Mouse (Mus musculus) midbrain, embryonic 14.5 days (tissue): Measurements from ENCODE around the gene Bcl2. TPM values are rescaled to one million over a fixed set of nuclear protein-coding genes. Genes with fewer than 3 reads are reported as not detected.
A peak's percentile ranks its signal among the peaks of the same experiment; 100 is the strongest.

ENCODE experiments used
- ATAC-seq: fragments of 200-750 bp; cut with Nextera tagmentation; 2 replicates; pipeline ENCODE4 v1.8.0; 2017; ENCODE audit warnings: moderate number of reproducible peaks, moderate library complexity; ENCODE audit not compliant: low FRiP score, low TSS enrichment
- DNase-seq: peaks from one replicate; pipeline ENCODE4 v3.0.0-alpha.2; 2015
- H3K27ac ChIP-seq: fragments of 300-500 bp; sonication (generic); replicated peaks from 2 replicates; pipeline ENCODE4 v1.5.1; 2014; ENCODE audit warnings: mild to moderate bottlenecking, low read depth, low read length, moderate library complexity
- H3K27me3 ChIP-seq: fragments of 300-500 bp; sonication (generic); 2 replicates; pipeline ENCODE4 v1.6.1; 2014; ENCODE audit warnings: low read length, control low read depth, mixed read lengths; ENCODE audit not compliant: control insufficient read depth, insufficient read depth
- H3K36me3 ChIP-seq: fragments of 300-500 bp; sonication (generic); 2 replicates; pipeline ENCODE4 v1.6.1; 2014; ENCODE audit warnings: low read length, control low read depth; ENCODE audit not compliant: control insufficient read depth, insufficient read depth
- H3K4me1 ChIP-seq: fragments of 300-500 bp; sonication (generic); 2 replicates; pipeline ENCODE4 v1.6.1; 2014; ENCODE audit warnings: mild to moderate bottlenecking, antibody characterized with exemption, low read length, control low read depth; ENCODE audit not compliant: control insufficient read depth, insufficient read depth
- H3K4me2 ChIP-seq: fragments of 300-500 bp; sonication (generic); 2 replicates; pipeline ENCODE4 v1.6.1; 2014; ENCODE audit warnings: mild to moderate bottlenecking, low read length, moderate library complexity
- H3K4me3 ChIP-seq: fragments of 300-500 bp; sonication (generic); replicated peaks from 2 replicates; pipeline ENCODE4 v1.5.1; 2014; ENCODE audit warnings: low read depth, low read length
- H3K9ac ChIP-seq: fragments of 300-500 bp; sonication (generic); replicated peaks from 2 replicates; pipeline ENCODE4 v1.6.1; 2014; ENCODE audit warnings: mild to moderate bottlenecking, low read length, moderate library complexity
- H3K9me3 ChIP-seq: fragments of 300-500 bp; sonication (generic); 2 replicates; pipeline ENCODE4 v1.6.1; 2016; ENCODE audit warnings: low read length, control low read depth, mixed read lengths; ENCODE audit not compliant: control insufficient read depth
- WGBS: fragments of 180-500 bp; shearing (Covaris S2); extraction: QIAGEN DNeasy Blood & Tissue Kit; methylation state at CpG from one replicate; pipeline ENCODE4 v1.1.7; 2014; 5-methylcytosine and 5-hydroxymethylcytosine counted together
- polyA plus RNA-seq: library from polyadenylated mRNA; unstranded; fragments of >200 nt; fragmentation: Nextera tagmentation; extraction: Ambion mirVana; gene quantifications from 2 replicates; pipeline ENCODE4 v1.2.1, GENCODE M21; 2014

Gene Bcl2
- polyA plus RNA-seq, 1 experiment from 2014 or later: 10.7 TPM

DNA sequence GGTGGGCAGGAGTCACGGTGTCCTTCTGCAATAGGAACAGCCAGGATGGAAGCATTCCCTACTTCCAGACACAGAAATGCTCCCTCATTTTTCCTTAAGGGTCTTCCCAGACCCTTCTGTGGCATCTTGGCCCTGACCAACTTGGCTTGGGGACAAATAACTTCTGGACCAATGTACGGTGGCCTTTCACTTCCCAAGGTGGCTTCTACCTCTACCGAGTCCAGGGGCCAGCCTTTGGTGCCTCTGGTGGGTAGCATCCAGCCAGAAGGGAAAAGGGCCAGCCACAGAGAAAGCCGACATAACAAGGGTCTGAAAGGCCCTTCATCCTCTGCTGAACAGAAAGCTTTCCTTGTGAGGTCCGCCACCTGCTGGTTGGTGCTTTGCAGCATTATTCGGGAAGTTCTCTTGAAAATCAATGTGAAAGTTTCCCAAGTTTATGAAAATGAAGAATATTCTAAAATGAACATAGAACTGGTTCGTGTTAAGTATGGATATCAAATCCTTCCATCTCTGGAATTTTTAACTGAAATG is 3.1 kb upstream of the Bcl2 start:
- Histone ChIP-seq H3K36me3 (no peaks in the 10 kb centered on the region), H3K9ac (no peak overlapping the region), H3K4me3 (no peak overlapping the region), H3K9me3 (no peaks in the 10 kb centered on the region), H3K4me1 (peaks cover 10% of the 10 kb centered on the region), H3K4me2 (no peak overlapping the region), H3K27ac (no peak overlapping the region), H3K27me3 (no peaks in the 10 kb centered on the region)
- WGBS: 22% methylated on average over 7 of the region's 7 CpGs
- DNase-seq: peak; percentile 91
- no peak for ATAC-seq

DNA sequence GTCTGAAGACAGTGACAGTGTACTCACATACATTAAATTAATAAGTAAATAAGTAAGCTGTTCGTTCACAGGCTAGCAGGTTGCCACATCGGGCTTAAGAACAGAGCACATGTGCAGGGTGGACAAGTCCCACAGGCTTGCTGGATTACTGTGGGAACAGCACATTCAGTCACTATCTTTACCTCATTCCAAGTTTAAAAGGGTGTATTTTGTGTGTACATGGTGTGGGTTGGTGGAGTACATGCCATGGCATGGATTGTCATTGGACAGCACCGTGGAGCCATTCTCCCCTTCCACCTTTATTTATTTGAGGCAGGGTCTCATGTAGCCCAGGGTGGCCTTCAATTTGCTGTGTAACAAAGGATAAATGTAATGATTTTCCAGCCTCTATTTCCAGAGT is 2.1 kb upstream of the Bcl2 start:
- no peak for DNase-seq
- H3K27me3 ChIP-seq: no peaks in the 10 kb centered on the region
- peaks cover 19% of the 10 kb centered on the region for H3K4me1 ChIP-seq
- H3K4me3 ChIP-seq: no peak overlapping the region
- H3K4me2 ChIP-seq: no peak overlapping the region
- H3K27ac ChIP-seq: no peak overlapping the region
- H3K36me3 ChIP-seq: no peaks in the 10 kb centered on the region
- 89% methylated on average over 3 of the region's 3 CpGs for WGBS
- H3K9me3 ChIP-seq: no peaks in the 10 kb centered on the region
- H3K9ac ChIP-seq: no peak overlapping the region
- no peak for ATAC-seq

DNA sequence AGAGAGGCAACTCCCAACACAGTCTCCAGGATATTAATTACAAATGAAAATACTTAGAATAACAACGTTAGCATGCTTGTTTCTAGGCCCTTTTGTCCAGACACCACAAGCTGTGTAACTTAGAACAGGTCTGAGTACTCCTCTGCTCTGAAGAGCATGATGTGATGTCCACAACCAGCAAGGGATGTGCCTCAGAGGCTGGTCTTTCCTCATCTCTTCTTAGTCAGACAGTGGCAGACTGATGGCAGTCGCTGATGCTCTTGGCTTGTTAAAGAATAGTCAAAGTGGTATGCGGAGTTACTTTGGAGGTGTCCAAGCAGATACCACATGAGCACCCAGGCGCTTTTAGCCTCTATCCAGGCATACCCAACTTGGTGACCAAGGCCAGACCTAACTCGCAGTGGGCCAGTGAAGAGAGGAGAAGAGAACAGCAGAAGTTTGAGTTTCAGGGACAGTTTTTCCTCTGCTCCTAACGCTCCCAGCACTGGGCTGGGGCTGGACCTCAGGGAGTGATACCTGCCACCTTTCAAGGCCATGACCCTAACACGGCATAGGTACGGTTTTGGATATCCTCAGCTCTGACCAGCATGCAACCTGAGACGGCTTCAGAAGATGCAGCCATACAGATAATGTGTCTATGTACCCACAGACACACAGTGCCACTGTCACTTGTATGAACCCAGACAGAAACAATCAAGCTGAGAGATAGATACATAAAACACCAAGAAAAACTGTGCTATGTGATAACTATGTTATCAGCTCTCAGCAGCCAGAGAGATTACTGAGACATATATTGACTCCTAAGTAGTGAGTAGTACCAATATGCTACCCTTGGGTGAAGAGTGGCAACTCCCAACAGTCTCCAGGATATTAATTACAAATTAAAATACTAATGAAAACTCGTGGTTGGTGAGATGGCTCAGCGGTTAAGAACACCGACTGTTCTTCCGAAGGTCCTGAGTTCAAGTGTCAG is 1.3 kb upstream of the Bcl2 start:
- H3K4me3 ChIP-seq: peak overlapping the region; percentile 74; the same call in 1 of the 2 replicates
- H3K36me3 ChIP-seq: no peaks in the 10 kb centered on the region
- H3K9me3 ChIP-seq: no peaks in the 10 kb centered on the region
- H3K4me1 ChIP-seq: peaks cover 22% of the 10 kb centered on the region
- 87% methylated on average over 13 of the region's 13 CpGs for WGBS
- DNase-seq: no peak
- H3K27ac ChIP-seq: peak overlapping the region; percentile 92; the same call in 1 of the 2 replicates
- H3K4me2 ChIP-seq: peak overlapping the region; percentile 96
- ATAC-seq: no peak
- H3K27me3 ChIP-seq: no peaks in the 10 kb centered on the region
- peak overlapping the region; percentile 92; the same call in 1 of the 2 replicates for H3K9ac ChIP-seq

DNA sequence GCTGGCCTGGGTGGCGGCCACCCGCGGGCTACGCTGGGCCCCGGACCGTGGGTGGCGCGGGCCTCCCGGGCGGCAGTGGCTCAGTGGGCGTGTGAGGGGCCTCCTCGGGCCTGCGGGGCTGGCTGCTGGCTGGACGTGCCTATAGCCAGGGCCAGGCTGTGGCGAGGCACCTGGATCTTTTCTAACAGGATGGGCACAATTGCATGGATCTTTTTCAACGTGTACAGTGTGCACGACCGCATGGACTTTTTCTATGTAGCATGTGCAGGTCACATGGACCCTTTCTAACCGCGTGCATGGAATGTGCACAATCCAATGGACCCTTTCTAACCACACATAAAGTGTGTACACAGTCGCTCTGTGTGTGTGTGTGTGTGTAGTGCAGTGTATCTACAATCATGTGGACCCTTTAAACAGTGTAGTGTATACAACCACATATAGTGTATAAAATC is 482 bp upstream of the Bcl2 start:
- Histone ChIP-seq H3K27ac (peak overlapping the region; percentile 92), H3K4me2 (peak overlapping the region; percentile 96), H3K4me1 (peaks cover 22% of the 10 kb centered on the region), H3K27me3 (no peaks in the 10 kb centered on the region), H3K4me3 (peak overlapping the region; percentile 74), H3K36me3 (no peaks in the 10 kb centered on the region), H3K9me3 (no peaks in the 10 kb centered on the region), H3K9ac (peak overlapping the region; percentile 92)
- DNase-seq: peak; percentile 72
- WGBS: 6% methylated on average over 21 of the region's 21 CpGs
- no peak; the same call in 1 of the 2 replicates for ATAC-seq

DNA sequence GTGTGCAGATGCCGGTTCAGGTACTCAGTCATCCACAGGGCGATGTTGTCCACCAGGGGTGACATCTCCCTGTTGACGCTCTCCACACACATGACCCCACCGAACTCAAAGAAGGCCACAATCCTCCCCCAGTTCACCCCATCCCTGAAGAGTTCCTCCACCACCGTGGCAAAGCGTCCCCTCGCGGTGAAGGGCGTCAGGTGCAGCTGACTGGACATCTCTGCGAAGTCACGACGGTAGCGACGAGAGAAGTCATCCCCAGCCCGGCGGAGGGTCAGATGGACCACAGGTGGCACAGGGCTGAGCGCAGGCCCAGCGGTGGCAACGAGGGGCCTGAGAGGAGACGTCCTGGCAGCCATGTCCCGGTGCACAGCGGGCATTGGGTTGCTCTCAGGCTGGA is 1.7 kb downstream of the Bcl2 start:
- peak; percentile 67 for DNase-seq
- Histone ChIP-seq H3K27me3 (no peaks in the 10 kb centered on the region), H3K36me3 (no peaks in the 10 kb centered on the region), H3K9me3 (no peaks in the 10 kb centered on the region), H3K4me1 (peaks cover 22% of the 10 kb centered on the region), H3K4me2 (peak overlapping the region; percentile 96), H3K9ac (peak overlapping the region; percentile 92), H3K4me3 (peak overlapping the region; percentile 74), H3K27ac (no peak overlapping the region)
- no peak for ATAC-seq
- 9% methylated on average over 22 of the region's 22 CpGs for WGBS

DNA sequence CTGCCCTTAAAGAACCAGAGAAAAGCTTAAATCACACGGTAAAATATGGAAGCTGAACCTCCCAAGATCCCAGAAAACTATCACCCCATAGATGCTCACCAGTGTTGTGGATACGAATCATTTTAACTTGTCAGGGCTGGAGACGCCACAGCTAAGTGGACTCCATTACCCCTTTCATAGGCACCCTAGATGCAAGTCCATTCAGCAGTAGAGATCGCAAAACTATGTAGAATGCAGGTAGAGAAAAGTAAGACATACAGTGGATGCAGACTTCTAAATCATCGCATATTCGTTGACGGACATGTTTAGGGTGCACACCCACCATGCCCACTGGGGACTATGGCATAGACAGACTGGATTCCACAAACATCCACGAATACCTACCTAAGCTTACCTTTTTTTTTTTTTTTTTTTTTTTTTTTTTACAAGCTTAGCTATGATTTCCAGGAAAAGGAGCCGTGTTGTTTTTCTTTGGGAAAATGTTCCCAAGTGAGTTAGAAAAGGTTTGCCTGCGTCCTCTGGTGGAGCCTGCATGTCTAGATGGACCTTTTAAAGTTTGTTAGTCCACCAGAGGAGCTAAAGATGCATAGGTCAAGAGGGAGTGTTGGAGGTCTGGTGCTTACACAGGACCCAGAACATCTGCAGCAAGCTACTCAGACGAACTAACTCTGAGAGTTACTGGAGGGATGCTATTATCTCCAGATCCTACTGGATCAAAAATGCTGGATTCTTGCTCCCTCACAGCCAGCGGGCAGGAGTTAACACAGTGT is 2.5 kb downstream of the Bcl2 start:
- Histone ChIP-seq H3K9me3 (no peaks in the 10 kb centered on the region), H3K27ac (no peak overlapping the region), H3K4me3 (peak overlapping the region; percentile 74), H3K4me1 (peaks cover 22% of the 10 kb centered on the region), H3K4me2 (peak overlapping the region; percentile 96), H3K9ac (peak overlapping the region; percentile 92; the same call in 1 of the 2 replicates), H3K36me3 (no peaks in the 10 kb centered on the region), H3K27me3 (no peaks in the 10 kb centered on the region)
- peak; percentile 18 for DNase-seq
- 71% methylated on average over 12 of the region's 12 CpGs for WGBS
- ATAC-seq: no peak

DNA sequence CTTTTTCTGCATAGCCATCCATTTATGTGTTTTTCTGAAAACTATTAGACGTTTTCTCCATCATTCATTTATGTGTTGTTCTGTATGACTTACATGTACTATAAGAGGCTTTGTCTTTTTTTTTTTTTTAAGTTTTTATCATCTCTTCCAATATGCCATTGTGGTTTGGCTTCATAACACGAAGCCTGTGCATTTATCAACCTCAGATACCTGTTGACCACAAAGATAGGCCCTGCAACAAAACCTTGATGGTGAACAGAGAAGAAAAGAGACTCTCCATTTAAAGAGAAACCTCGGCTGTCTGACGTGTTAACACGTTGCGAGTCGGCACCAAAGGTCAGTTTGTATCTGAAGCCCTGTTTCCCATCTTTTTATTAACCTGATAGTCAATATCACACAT is 3.9 kb downstream of the Bcl2 start:
- H3K36me3 ChIP-seq: no peaks in the 10 kb centered on the region
- H3K9ac ChIP-seq: no peak overlapping the region
- H3K27me3 ChIP-seq: no peaks in the 10 kb centered on the region
- 84% methylated on average over 7 of the region's 7 CpGs for WGBS
- no peak overlapping the region for H3K4me3 ChIP-seq
- DNase-seq: no peak
- H3K9me3 ChIP-seq: no peaks in the 10 kb centered on the region
- peak overlapping the region; percentile 41 for H3K4me2 ChIP-seq
- H3K27ac ChIP-seq: no peak overlapping the region
- ATAC-seq: no peak
- H3K4me1 ChIP-seq: peaks cover 22% of the 10 kb centered on the region

DNA sequence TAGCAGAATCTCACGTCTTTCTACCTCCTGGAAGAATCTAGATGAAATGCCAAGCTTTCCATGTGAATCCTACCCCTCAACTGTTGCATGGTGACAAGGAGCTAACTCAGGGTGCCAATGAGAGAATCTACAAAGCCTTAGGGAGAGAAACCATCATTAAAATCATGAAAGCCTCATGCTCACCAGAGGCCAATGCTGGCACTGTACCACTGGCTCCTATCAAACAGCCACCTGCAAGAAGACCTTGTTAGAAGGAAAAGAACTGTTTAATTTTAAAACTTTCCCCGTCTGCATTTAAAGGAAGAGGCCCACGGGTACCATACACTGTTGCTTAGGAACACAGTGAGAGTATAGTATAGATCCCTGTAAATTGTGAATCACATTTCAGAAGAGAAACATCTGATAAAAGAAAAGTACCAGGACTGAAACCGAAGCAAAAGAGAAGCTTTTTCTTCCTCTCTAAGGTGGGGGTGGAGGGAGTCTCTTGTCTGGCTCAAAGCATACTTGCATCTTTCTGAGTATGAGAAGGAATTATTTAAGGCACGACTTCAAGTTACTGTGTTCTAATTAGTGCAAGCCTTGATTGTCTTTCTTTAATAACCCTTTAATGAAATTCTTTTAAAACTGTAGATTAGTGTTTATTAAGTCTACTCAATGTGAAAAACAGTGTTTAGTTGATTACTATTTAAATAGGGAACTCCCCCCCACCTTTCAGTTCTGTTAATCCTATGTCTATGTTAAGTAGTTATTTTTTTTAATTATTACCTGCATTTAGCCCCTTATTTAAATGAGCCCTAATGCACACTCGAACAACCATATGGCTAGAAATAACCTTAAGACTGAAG is 6.8 kb downstream of the Bcl2 start:
- Histone ChIP-seq H3K9me3 (no peaks in the 10 kb centered on the region), H3K4me3 (no peak overlapping the region), H3K36me3 (no peaks in the 10 kb centered on the region), H3K27me3 (no peaks in the 10 kb centered on the region), H3K4me2 (no peak overlapping the region), H3K9ac (no peak overlapping the region), H3K4me1 (peaks cover 19% of the 10 kb centered on the region), H3K27ac (no peak overlapping the region)
- DNase-seq (no peak), ATAC-seq (no peak)
- WGBS: 80% methylated on average over 6 of the region's 6 CpGs
